Mouse (Mus musculus): ENCODE data around the gene Cd33. TPM values are rescaled to one million over a fixed set of nuclear protein-coding genes. Genes with fewer than 3 reads are reported as not detected.

The Cd33 gene
- polyA plus RNA-seq, 1 experiment from 2014 or later: 0.81 TPM

GRCm38 (mm10) chr7:43555351-43555750, 11.1 kb upstream of the Cd33 start:
- 85% methylated on average over 5 of the region's 5 CpGs for WGBS

GRCm38 (mm10) chr7:43554550-43554949, 10.3 kb upstream of the Cd33 start:
- ATAC-seq (ENCODE audit: low FRiP score, low TSS enrichment): peak; percentile 35; the same call in 1 of the 2 replicates
- no peaks in the 10 kb centered on the region for H3K36me3 ChIP-seq (ENCODE audit: insufficient read depth, low read length)
- WGBS: 44% methylated on average over 3 of the region's 3 CpGs

More at GRCm38 (mm10) chr7:43555351-43555750, 11.1 kb upstream of the Cd33 start:
- ATAC-seq (ENCODE audit: low FRiP score, low TSS enrichment): no peak
- no peak overlapping the region for H3K4me2 ChIP-seq (replicated peaks; ENCODE audit: low read depth, low read length)
- H3K9ac ChIP-seq (replicated peaks; ENCODE audit: low read length): no peak overlapping the region
- H3K9me3 ChIP-seq (ENCODE audit: low read length): no peaks in the 10 kb centered on the region
- H3K36me3 ChIP-seq (ENCODE audit: insufficient read depth, low read length): no peaks in the 10 kb centered on the region
- no peak overlapping the region for H3K27ac ChIP-seq (ENCODE audit: low read length)
- H3K27me3 ChIP-seq (ENCODE audit: insufficient read depth, low read length): no peaks in the 10 kb centered on the region
- no peaks in the 10 kb centered on the region for H3K4me1 ChIP-seq (ENCODE audit: insufficient read depth, low read length)
- H3K4me3 ChIP-seq (ENCODE audit: low read length): no peak overlapping the region

GRCm38 (mm10) chr7:43553153-43553552, 8.9 kb upstream of the Cd33 start:
- Histone ChIP-seq H3K4me2 (replicated peaks; ENCODE audit: low read depth, low read length) (no peak overlapping the region), H3K27ac (ENCODE audit: low read length) (no peak overlapping the region), H3K4me3 (ENCODE audit: low read length) (no peak overlapping the region), H3K27me3 (ENCODE audit: insufficient read depth, low read length) (no peaks in the 10 kb centered on the region), H3K9ac (replicated peaks; ENCODE audit: low read length) (no peak overlapping the region), H3K9me3 (ENCODE audit: low read length) (no peaks in the 10 kb centered on the region), H3K4me1 (ENCODE audit: insufficient read depth, low read length) (no peaks in the 10 kb centered on the region), H3K36me3 (ENCODE audit: insufficient read depth, low read length) (no peaks in the 10 kb centered on the region)
- WGBS: 66% methylated on average over 4 of the region's 4 CpGs
- no peak for ATAC-seq (ENCODE audit: low FRiP score, low TSS enrichment)

More at GRCm38 (mm10) chr7:43554550-43554949, 10.3 kb upstream of the Cd33 start:
- no peaks in the 10 kb centered on the region for H3K27me3 ChIP-seq (ENCODE audit: insufficient read depth, low read length)
- no peak overlapping the region for H3K27ac ChIP-seq (ENCODE audit: low read length)
- H3K4me2 ChIP-seq (replicated peaks; ENCODE audit: low read depth, low read length): no peak overlapping the region
- H3K9ac ChIP-seq (replicated peaks; ENCODE audit: low read length): no peak overlapping the region
- H3K4me1 ChIP-seq (ENCODE audit: insufficient read depth, low read length): no peaks in the 10 kb centered on the region
- no peaks in the 10 kb centered on the region for H3K9me3 ChIP-seq (ENCODE audit: low read length)
- no peak overlapping the region for H3K4me3 ChIP-seq (ENCODE audit: low read length)

DNA sequence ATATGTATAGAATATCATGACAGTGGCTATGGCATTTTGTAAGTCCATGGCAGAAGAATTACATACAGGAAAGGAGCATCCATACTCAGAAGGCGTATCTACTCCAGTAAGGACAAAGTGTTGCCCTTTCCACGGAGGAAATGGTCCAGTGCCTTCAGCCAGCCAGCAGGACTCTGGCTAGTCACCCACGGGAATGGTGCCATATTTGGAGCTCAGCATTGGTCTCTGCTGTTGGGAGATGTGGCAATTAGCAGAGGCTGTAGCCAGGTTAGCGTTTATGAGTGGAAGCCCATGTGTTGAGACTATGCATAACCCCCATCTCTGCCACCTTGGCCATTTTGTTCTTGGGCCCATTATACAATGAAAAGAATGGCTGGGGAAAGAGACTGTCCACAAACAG, 4.0 kb upstream of the Cd33 start:
- no peak overlapping the region for H3K9ac ChIP-seq (replicated peaks; ENCODE audit: low read length)
- H3K4me3 ChIP-seq (ENCODE audit: low read length): no peak overlapping the region
- no peaks in the 10 kb centered on the region for H3K27me3 ChIP-seq (ENCODE audit: insufficient read depth, low read length)
- ATAC-seq (ENCODE audit: low FRiP score, low TSS enrichment): no peak
- 78% methylated on average over 4 of the region's 4 CpGs for WGBS
- no peak overlapping the region for H3K4me2 ChIP-seq (replicated peaks; ENCODE audit: low read depth, low read length)
- H3K36me3 ChIP-seq (ENCODE audit: insufficient read depth, low read length): no peaks in the 10 kb centered on the region
- H3K27ac ChIP-seq (ENCODE audit: low read length): no peak overlapping the region
- no peaks in the 10 kb centered on the region for H3K9me3 ChIP-seq (ENCODE audit: low read length)
- no peaks in the 10 kb centered on the region for H3K4me1 ChIP-seq (ENCODE audit: insufficient read depth, low read length)

- Histone ChIP-seq H3K36me3 (ENCODE audit: insufficient read depth, low read length) (no peaks in the 10 kb centered on the region), H3K4me3 (ENCODE audit: low read length) (no peak overlapping the region), H3K9me3 (ENCODE audit: low read length) (no peaks in the 10 kb centered on the region), H3K27me3 (ENCODE audit: insufficient read depth, low read length) (no peaks in the 10 kb centered on the region), H3K27ac (ENCODE audit: low read length) (no peak overlapping the region), H3K9ac (replicated peaks; ENCODE audit: low read length) (no peak overlapping the region), H3K4me2 (replicated peaks; ENCODE audit: low read depth, low read length) (no peak overlapping the region), H3K4me1 (ENCODE audit: insufficient read depth, low read length) (no peaks in the 10 kb centered on the region)
- no peak for ATAC-seq (ENCODE audit: low FRiP score, low TSS enrichment)
- 57% methylated on average over 5 of the region's 5 CpGs for WGBS
Measured at GRCm38 (mm10) chr7:43547666-43548065, 3.4 kb upstream of the Cd33 start.

DNA sequence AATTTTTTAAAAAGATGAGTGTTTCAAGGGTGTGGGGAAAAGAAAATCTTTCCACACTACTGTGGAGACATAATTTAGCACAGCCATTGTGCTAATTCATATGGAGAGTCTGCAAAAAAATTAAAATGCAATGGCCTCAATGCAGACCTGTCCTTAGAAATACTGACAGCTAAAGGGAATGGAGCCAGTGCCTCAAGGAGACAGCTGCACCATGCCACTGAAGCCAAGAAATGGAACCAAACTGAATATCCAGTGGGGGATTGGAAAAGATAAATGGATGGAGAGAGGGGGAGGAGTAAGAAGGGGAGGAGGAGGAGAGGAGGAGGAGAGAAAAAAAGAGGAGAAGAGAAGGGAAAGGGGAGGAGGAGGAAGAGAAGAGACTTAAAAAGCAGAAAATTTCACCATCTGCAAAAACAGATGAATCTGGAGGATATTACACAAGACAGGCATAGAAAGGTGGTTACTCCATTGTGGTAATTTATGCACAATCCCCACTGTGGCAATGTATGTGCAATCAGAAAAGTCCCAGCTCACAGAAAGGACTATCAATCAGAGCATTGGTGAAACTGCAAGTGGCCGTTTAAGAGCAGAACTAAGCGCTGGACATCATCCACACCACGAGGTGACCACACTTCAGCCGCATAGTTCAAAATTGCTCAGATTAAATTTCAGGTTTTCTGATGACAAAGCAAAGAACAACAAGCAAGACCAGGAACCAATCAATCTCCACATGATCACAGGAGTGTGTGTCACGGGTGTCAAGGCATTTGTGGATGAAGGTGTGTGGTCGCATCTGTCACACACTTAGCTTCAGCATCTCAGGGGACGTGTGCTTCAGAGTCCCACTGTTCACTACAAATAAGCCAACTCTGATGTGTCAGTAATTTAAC, 1.7 kb upstream of the Cd33 start:
- no peaks in the 10 kb centered on the region for H3K9me3 ChIP-seq (ENCODE audit: low read length)
- ATAC-seq (ENCODE audit: low FRiP score, low TSS enrichment): no peak

GRCm38 (mm10) chr7:43538524-43538923, 5.7 kb downstream of the Cd33 start:
- no peak for ATAC-seq (ENCODE audit: low FRiP score, low TSS enrichment)
- Histone ChIP-seq H3K36me3 (ENCODE audit: insufficient read depth, low read length) (no peaks in the 10 kb centered on the region), H3K4me3 (ENCODE audit: low read length) (no peak overlapping the region), H3K9ac (replicated peaks; ENCODE audit: low read length) (no peak overlapping the region), H3K27me3 (ENCODE audit: insufficient read depth, low read length) (no peaks in the 10 kb centered on the region), H3K9me3 (ENCODE audit: low read length) (no peaks in the 10 kb centered on the region), H3K4me2 (replicated peaks; ENCODE audit: low read depth, low read length) (no peak overlapping the region), H3K4me1 (ENCODE audit: insufficient read depth, low read length) (no peaks in the 10 kb centered on the region), H3K27ac (ENCODE audit: low read length) (no peak overlapping the region)
- 71% methylated on average over 4 of the region's 4 CpGs for WGBS

More for the DNA sequence above, 1.7 kb upstream of the Cd33 start:
- WGBS: 50% methylated on average over 7 of the region's 7 CpGs
- no peaks in the 10 kb centered on the region for H3K27me3 ChIP-seq (ENCODE audit: insufficient read depth, low read length)
- no peak overlapping the region for H3K4me3 ChIP-seq (ENCODE audit: low read length)
- H3K4me2 ChIP-seq (replicated peaks; ENCODE audit: low read depth, low read length): no peak overlapping the region
- no peak overlapping the region for H3K27ac ChIP-seq (ENCODE audit: low read length)
- no peak overlapping the region for H3K9ac ChIP-seq (replicated peaks; ENCODE audit: low read length)
- no peaks in the 10 kb centered on the region for H3K4me1 ChIP-seq (ENCODE audit: insufficient read depth, low read length)
- H3K36me3 ChIP-seq (ENCODE audit: insufficient read depth, low read length): no peaks in the 10 kb centered on the region

- 85% methylated on average over 9 of the region's 9 CpGs for WGBS
- Histone ChIP-seq H3K27me3 (ENCODE audit: insufficient read depth, low read length) (no peaks in the 10 kb centered on the region), H3K9me3 (ENCODE audit: low read length) (no peaks in the 10 kb centered on the region), H3K4me2 (replicated peaks; ENCODE audit: low read depth, low read length) (no peak overlapping the region), H3K27ac (ENCODE audit: low read length) (no peak overlapping the region), H3K4me1 (ENCODE audit: insufficient read depth, low read length) (no peaks in the 10 kb centered on the region), H3K9ac (replicated peaks; ENCODE audit: low read length) (no peak overlapping the region), H3K4me3 (ENCODE audit: low read length) (no peak overlapping the region), H3K36me3 (ENCODE audit: insufficient read depth, low read length) (no peaks in the 10 kb centered on the region)
- ATAC-seq (ENCODE audit: low FRiP score, low TSS enrichment): no peak
Measured at GRCm38 (mm10) chr7:43532936-43533505, 11.2 kb downstream of the Cd33 start.

GRCm38 (mm10) chr7:43530216-43530785, 13.9 kb downstream of the Cd33 start:
- H3K36me3 ChIP-seq (ENCODE audit: insufficient read depth, low read length): no peaks in the 10 kb centered on the region
- no peaks in the 10 kb centered on the region for H3K4me1 ChIP-seq (ENCODE audit: insufficient read depth, low read length)
- WGBS: 63% methylated on average over 8 of the region's 8 CpGs
- no peak for ATAC-seq (ENCODE audit: low FRiP score, low TSS enrichment)
- no peak overlapping the region for H3K4me2 ChIP-seq (replicated peaks; ENCODE audit: low read depth, low read length)
- no peak overlapping the region for H3K9ac ChIP-seq (replicated peaks; ENCODE audit: low read length)
- H3K9me3 ChIP-seq (ENCODE audit: low read length): no peaks in the 10 kb centered on the region
- no peaks in the 10 kb centered on the region for H3K27me3 ChIP-seq (ENCODE audit: insufficient read depth, low read length)
- H3K4me3 ChIP-seq (ENCODE audit: low read length): no peak overlapping the region
- no peak overlapping the region for H3K27ac ChIP-seq (ENCODE audit: low read length)

- H3K4me1 ChIP-seq (ENCODE audit: insufficient read depth, low read length): no peaks in the 10 kb centered on the region
- no peaks in the 10 kb centered on the region for H3K27me3 ChIP-seq (ENCODE audit: insufficient read depth, low read length)
- H3K36me3 ChIP-seq (ENCODE audit: insufficient read depth, low read length): no peaks in the 10 kb centered on the region
- H3K4me2 ChIP-seq (replicated peaks; ENCODE audit: low read depth, low read length): no peak overlapping the region
- H3K9ac ChIP-seq (replicated peaks; ENCODE audit: low read length): no peak overlapping the region
- 65% methylated on average over 3 of the region's 3 CpGs for WGBS
- no peak for ATAC-seq (ENCODE audit: low FRiP score, low TSS enrichment)
- H3K4me3 ChIP-seq (ENCODE audit: low read length): no peak overlapping the region
- no peaks in the 10 kb centered on the region for H3K9me3 ChIP-seq (ENCODE audit: low read length)
- no peak overlapping the region for H3K27ac ChIP-seq (ENCODE audit: low read length)
Measured at GRCm38 (mm10) chr7:43525313-43525712, 18.9 kb downstream of the Cd33 start.
